Mouse (Mus musculus) cerebellum, adult 11 months (tissue): Measurements from ENCODE around the gene Krt27.
A peak's percentile ranks its signal among the peaks of the same experiment; 100 is the strongest.

ENCODE experiments used
- DNase-seq: peaks from one replicate; pipeline ENCODE4 v3.0.0; 2022

Gene Krt27

GRCm38 (mm10) chr11:99321094-99321493 lies 29.8 kb downstream of the Krt27 start:
- DNase-seq: no peak

- no peak for DNase-seq
Observed at GRCm38 (mm10) chr11:99319127-99319526, 31.8 kb downstream of the Krt27 start.

GRCm38 (mm10) chr11:99316543-99316942 lies 34.4 kb downstream of the Krt27 start:
- DNase-seq: no peak

GRCm38 (mm10) chr11:99314594-99314993 lies 36.3 kb downstream of the Krt27 start:
- DNase-seq: no peak

GRCm38 (mm10) chr11:99310882-99311281 lies 40.0 kb downstream of the Krt27 start:
- DNase-seq: no peak

- peak; percentile 59 for DNase-seq
Observed at GRCm38 (mm10) chr11:99307579-99307978, 43.3 kb downstream of the Krt27 start.
